Mouse (Mus musculus) G1E (cell line): ENCODE data around the gene Oscp1.

Source experiments
- CTCF ChIP-seq: IDR thresholded peaks from 2 replicates; pipeline ENCODE4 v1.5.1; 2012; ENCODE audit warnings: low read depth, low read length, inconsistent platforms, mixed read lengths
- GATA1 ChIP-seq: IDR thresholded peaks from 2 replicates; pipeline ENCODE4 v1.6.1; 2012; ENCODE audit warnings: borderline replicate concordance, low read length, inconsistent platforms, mixed read lengths
- POLR2AphosphoS5 ChIP-seq: IDR thresholded peaks from 2 replicates; pipeline ENCODE4 v1.6.1; 2012; ENCODE audit warnings: low read depth, low read length, inconsistent platforms; ENCODE audit not compliant: insufficient replicate concordance
- TAL1 ChIP-seq: conservative IDR thresholded peaks from 2 replicates; pipeline ENCODE4 v1.6.1; 2012; ENCODE audit warnings: low read depth, low read length, inconsistent platforms, mixed read lengths

DNA sequence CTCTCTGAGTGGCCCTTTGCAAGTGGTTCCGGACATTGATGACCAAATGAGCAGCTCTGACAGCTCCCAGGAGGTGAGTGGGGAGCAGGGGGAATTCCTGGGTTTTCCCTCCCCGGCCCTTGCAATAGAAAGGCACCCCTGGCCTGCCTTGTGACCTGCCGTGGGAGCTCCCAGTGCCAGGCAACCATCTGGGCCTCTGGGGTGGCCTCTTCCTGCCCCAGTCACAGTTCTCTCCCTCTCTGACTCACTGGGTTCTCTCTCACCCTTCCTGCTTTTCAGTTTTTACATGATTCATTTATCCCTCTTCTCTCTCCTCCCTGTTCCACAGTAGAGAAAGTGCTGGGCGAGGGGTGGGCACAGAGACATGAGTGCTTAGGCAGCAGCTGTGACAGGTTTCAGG lies 79.4 kb downstream of the Oscp1 start:
- TF ChIP-seq CTCF (no peak), GATA1 (no peak), TAL1 (no peak), POLR2AphosphoS5 (no peak)
